Mouse (Mus musculus) lung, postnatal 10 days (tissue): Measurements from ENCODE around the gene Trnp1.

ENCODE experiments used
- DNase-seq: peaks from one replicate; pipeline ENCODE4 v3.0.0; 2021

Trnp1 gene

GRCm38 (mm10) chr4:133460006-133460405, 38.3 kb downstream of the Trnp1 start:
- no peak for DNase-seq

GRCm38 (mm10) chr4:133458044-133458443, 40.3 kb downstream of the Trnp1 start:
- DNase-seq, result peak; percentile 32

GRCm38 (mm10) chr4:133452433-133452832, 45.9 kb downstream of the Trnp1 start:
- DNase-seq, result peak; percentile 40

- peak; percentile 89 for DNase-seq
Observed at GRCm38 (mm10) chr4:133451536-133451935, 46.8 kb downstream of the Trnp1 start.

GRCm38 (mm10) chr4:133449726-133450125, 48.6 kb downstream of the Trnp1 start:
- DNase-seq, result peak; percentile 55

GRCm38 (mm10) chr4:133448708-133449388, 49.5 kb downstream of the Trnp1 start:
- no peak for DNase-seq

GRCm38 (mm10) chr4:133447967-133448366, 50.4 kb downstream of the Trnp1 start:
- DNase-seq, result no peak

GRCm38 (mm10) chr4:133447366-133447765, 51.0 kb downstream of the Trnp1 start:
- no peak for DNase-seq

- DNase-seq, result no peak
Observed at GRCm38 (mm10) chr4:133445727-133446126, 52.6 kb downstream of the Trnp1 start.

- no peak for DNase-seq
Observed at GRCm38 (mm10) chr4:133443085-133443484, 55.3 kb downstream of the Trnp1 start.

- no peak for DNase-seq
Observed at GRCm38 (mm10) chr4:133442194-133442593, 56.2 kb downstream of the Trnp1 start.
